Mouse (Mus musculus) stomach, embryonic 14.5 days (tissue): ENCODE results near the gene Psma4. TPM values are rescaled to one million over a fixed set of nuclear protein-coding genes. Genes with fewer than 3 reads are reported as not detected.
A peak's percentile ranks its signal among the peaks of the same experiment; 100 is the strongest.

ENCODE experiments used
- ATAC-seq: fragments of 200-750 bp; cut with Nextera tagmentation; 2 replicates; pipeline ENCODE4 v1.8.0; 2017; ENCODE audit warnings: low read depth, moderate TSS enrichment; ENCODE audit not compliant: insufficient number of reproducible peaks, insufficient read depth, low FRiP score
- H3K27ac ChIP-seq: fragments of 300-500 bp; sonication (generic); 2 replicates; pipeline ENCODE4 v1.5.1; 2014; ENCODE audit warnings: mild to moderate bottlenecking, low read length, moderate library complexity, mixed read lengths
- H3K27me3 ChIP-seq: fragments of 300-500 bp; sonication (generic); 2 replicates; pipeline ENCODE4 v1.6.1; 2014; ENCODE audit warnings: low read length, control low read depth, mixed read lengths; ENCODE audit not compliant: control insufficient read depth, insufficient read depth
- H3K36me3 ChIP-seq: fragments of 300-500 bp; sonication (generic); 2 replicates; pipeline ENCODE4 v1.6.1; 2014; ENCODE audit warnings: mild to moderate bottlenecking, control low read depth, low read length, moderate library complexity, mixed read lengths; ENCODE audit not compliant: control insufficient read depth, insufficient read depth
- H3K4me1 ChIP-seq: fragments of 300-500 bp; sonication (generic); 2 replicates; pipeline ENCODE4 v1.6.1; 2014; ENCODE audit warnings: low read length, control low read depth, mixed read lengths; ENCODE audit not compliant: control insufficient read depth, insufficient read depth
- H3K4me2 ChIP-seq: fragments of 300-500 bp; sonication (generic); replicated peaks from 2 replicates; pipeline ENCODE4 v1.6.1; 2014; ENCODE audit warnings: low read depth, low read length, control low read depth
- H3K4me3 ChIP-seq: fragments of 300-500 bp; sonication (generic); 2 replicates; pipeline ENCODE4 v1.5.1; 2014; ENCODE audit warnings: low read depth, low read length, control low read depth
- H3K9ac ChIP-seq: fragments of 300-500 bp; sonication (generic); replicated peaks from 2 replicates; pipeline ENCODE4 v1.6.1; 2014; ENCODE audit warnings: low read depth, mild to moderate bottlenecking, control low read depth, low read length, moderate library complexity, mixed read lengths
- H3K9me3 ChIP-seq: fragments of 300-500 bp; sonication (generic); 2 replicates; pipeline ENCODE4 v1.6.1; 2016; ENCODE audit warnings: low read depth, low read length, control low read depth; ENCODE audit not compliant: control insufficient read depth
- WGBS: fragments of 180-500 bp; shearing (Covaris S2); extraction: QIAGEN DNeasy Blood & Tissue Kit; methylation state at CpG from one replicate; pipeline ENCODE4 v1.1.7; 2014; 5-methylcytosine and 5-hydroxymethylcytosine counted together
- polyA plus RNA-seq: library from polyadenylated mRNA; unstranded; fragments of >200 nt; fragmentation: Nextera tagmentation; extraction: Ambion mirVana; gene quantifications from 2 replicates; pipeline ENCODE4 v1.2.1, GENCODE M21; 2014

Gene Psma4
- polyA plus RNA-seq, 1 experiment from 2014 or later = 274 TPM

DNA sequence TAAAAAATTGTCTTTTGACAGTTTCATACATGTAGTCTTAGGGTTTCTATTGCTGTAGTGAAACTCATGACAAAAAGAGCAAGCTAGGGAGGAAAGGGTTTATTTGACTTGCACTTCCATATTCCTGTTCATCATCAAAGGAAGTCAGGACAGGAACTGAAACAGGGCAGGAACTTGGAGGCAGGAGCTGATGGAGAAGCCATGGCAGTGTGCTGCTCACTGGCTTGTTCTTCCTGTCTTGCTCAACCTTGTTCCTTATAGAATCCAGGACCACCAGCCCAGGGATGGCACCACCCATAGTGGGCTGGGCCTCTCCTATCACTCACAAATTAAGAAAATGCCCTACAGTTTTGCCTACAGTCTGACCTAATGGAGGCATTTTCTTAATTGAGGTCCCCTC, 13.1 kb downstream of the Psma4 start:
- no peaks in the 10 kb centered on the region for H3K4me1 ChIP-seq
- H3K9ac ChIP-seq = no peak overlapping the region
- H3K36me3 ChIP-seq = peaks cover 8% of the 10 kb centered on the region
- H3K4me3 ChIP-seq = no peak overlapping the region
- ATAC-seq = no peak
- H3K9me3 ChIP-seq = no peaks in the 10 kb centered on the region
- H3K27me3 ChIP-seq = no peaks in the 10 kb centered on the region
- no peak overlapping the region for H3K27ac ChIP-seq
- H3K4me2 ChIP-seq = no peak overlapping the region

DNA sequence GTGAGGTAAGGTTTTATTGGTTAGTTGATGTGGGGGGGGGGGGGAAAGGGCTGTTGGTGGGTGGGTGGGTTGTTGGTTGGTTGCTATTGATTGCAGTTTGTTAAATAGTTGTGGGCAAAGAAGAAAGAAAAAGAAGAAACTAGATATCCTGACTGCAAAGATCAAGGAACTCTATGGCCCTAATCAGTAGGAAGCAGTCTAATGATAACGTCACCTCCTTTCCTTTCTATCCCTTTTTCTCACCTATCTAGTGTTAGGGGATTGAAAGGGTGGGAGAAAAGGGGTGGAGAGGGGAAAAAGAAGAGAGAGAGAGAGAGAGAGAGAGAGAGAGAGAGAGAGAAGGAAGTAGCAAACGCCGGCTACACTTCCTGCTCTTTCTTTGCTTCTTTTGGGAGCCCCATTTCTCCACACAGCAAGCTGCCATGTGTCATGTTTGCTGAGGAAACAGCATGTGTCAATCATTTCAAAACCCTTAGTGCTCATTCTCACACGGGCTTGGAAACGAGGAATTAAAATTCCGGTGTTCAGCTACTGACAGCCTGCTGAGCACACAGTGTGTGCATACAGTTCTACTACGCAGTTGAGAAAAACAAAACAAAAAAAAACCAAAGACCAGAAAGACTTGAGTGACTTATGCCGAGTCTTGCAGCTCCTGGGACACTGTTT, 19.5 kb downstream of the Psma4 start:
- WGBS = 54% methylated on average over 8 of the region's 8 CpGs
- Histone ChIP-seq H3K9ac (no peak overlapping the region), H3K36me3 (no peaks in the 10 kb centered on the region), H3K4me2 (no peak overlapping the region), H3K9me3 (no peaks in the 10 kb centered on the region), H3K27ac (no peak overlapping the region), H3K27me3 (no peaks in the 10 kb centered on the region), H3K4me3 (no peak overlapping the region), H3K4me1 (no peaks in the 10 kb centered on the region)
- ATAC-seq = no peak

DNA sequence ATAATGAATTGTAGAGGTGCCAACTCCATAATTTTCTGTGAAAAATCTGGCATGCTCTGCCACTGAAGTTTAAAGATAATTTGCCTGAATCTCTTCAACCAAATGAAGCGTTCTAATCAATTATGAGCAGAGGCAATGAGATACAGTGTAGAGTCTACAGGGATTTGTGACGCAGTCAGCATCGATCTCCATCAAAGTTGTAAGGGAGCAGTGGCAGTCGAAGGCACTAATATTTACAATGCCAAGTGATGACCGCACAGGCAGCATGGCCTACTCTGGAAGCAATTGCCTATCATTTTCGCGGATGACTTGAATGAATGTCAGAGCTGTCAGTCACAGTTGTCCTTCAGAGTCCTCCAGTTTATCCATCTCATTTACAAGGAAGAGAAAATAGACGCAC, 30.1 kb downstream of the Psma4 start, which contains the start of gene Chrna5:
Chrna5 (plus strand) TSS at position 207 of the 400 bp plus-strand sequence.
- no peaks in the 10 kb centered on the region for H3K9me3 ChIP-seq
- no peak within 1 kb of the TSS for H3K27ac ChIP-seq
- H3K27me3 ChIP-seq = peaks cover 13% of the 10 kb centered on the region; the same call in 1 of the 2 replicates
- peak within 1 kb of the TSS; percentile 94 for H3K4me2 ChIP-seq
- ATAC-seq = no peak
- H3K36me3 ChIP-seq = no peaks in the 10 kb centered on the region
- H3K4me1 ChIP-seq = no peaks in the 10 kb centered on the region
- 63% methylated on average over 8 of the region's 8 CpGs for WGBS
- peak within 1 kb of the TSS; percentile 21; the same call in 1 of the 2 replicates for H3K9ac ChIP-seq
- peak within 1 kb of the TSS; percentile 55 for H3K4me3 ChIP-seq

DNA sequence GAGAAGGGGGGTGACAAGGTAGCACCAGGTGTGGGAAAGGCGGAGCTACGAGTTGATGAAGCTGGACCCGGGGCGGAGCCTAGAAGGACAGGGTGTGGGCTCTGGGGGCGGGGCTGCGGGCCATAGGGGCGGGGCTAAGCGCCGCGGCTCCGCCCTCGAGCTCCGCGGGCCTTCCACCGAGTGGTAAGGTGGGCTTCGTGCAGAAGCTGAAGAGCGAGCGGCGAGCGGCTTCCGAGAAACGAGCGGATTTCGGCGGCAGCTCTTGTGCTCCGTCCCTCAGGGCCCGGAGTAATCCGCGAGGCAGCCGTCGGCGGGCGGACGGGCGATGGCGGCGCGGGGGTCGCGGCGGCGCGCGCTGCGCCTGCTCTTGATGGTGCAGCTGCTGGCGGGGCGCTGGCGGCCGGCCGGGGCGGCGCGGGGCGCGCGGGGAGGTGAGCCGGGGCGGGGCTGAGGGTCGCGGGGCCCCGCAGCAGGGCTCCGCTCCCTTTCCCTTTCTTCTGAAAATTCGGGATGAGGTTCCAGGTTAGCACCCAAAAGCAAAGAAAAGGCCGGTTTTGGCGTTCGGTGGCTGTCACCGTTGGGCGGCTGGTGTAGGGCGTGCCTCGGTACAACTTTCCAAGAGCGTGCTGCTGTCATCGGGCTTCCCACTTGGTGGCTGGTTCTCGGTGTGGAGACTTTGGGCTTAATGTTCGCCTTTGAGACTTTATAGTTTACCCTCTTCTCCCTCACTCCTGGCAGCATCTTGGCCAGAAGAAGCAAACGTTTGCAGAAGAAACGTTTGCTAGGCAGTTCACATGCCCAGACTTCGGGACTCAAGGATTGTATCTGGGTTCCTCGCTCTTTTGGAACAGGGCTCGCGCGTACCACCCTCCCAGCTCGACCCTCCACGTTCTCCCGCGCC, 31.0 kb downstream of the Psma4 start:
- Histone ChIP-seq H3K4me1 (no peaks in the 10 kb centered on the region), H3K27ac (no peak overlapping the region), H3K36me3 (no peaks in the 10 kb centered on the region), H3K4me3 (peak overlapping the region; percentile 55), H3K27me3 (peaks cover 13% of the 10 kb centered on the region; the same call in 1 of the 2 replicates), H3K9me3 (no peaks in the 10 kb centered on the region), H3K4me2 (peak overlapping the region; percentile 94), H3K9ac (peak overlapping the region; percentile 21; the same call in 1 of the 2 replicates)
- ATAC-seq = peak; percentile 76; the same call in 1 of the 2 replicates
- whole genome bisulfite sequencing = under 1% methylated on average over 76 of the region's 85 CpGs

DNA sequence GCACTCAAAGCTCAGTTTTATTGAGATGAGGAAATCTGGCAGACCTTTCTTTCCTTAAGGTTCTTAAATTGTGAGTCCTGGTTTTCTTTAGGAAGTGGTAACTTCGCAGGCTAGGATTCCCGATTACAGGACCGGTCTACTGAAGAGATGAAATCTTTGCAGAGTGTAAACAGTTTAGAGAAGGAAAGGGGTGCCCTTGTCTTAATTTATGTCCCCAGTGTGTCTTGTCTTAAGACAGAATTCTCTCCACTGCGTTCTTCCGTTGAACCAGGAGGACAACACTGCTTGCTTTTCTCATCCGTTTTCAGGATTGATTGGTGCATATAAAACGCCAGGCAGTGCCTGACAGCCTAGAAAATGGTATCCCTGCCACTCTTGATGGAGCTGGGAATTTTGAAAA, 31.8 kb downstream of the Psma4 start:
- H3K36me3 ChIP-seq = no peaks in the 10 kb centered on the region
- no peak overlapping the region for H3K27ac ChIP-seq
- H3K27me3 ChIP-seq = peaks cover 13% of the 10 kb centered on the region; the same call in 1 of the 2 replicates
- no peaks in the 10 kb centered on the region for H3K9me3 ChIP-seq
- H3K4me3 ChIP-seq = peak overlapping the region; percentile 55
- H3K4me2 ChIP-seq = peak overlapping the region; percentile 94
- no peak for ATAC-seq
- 5% methylated on average over 7 of the region's 7 CpGs for WGBS
- no peak overlapping the region for H3K9ac ChIP-seq
- no peaks in the 10 kb centered on the region for H3K4me1 ChIP-seq

DNA sequence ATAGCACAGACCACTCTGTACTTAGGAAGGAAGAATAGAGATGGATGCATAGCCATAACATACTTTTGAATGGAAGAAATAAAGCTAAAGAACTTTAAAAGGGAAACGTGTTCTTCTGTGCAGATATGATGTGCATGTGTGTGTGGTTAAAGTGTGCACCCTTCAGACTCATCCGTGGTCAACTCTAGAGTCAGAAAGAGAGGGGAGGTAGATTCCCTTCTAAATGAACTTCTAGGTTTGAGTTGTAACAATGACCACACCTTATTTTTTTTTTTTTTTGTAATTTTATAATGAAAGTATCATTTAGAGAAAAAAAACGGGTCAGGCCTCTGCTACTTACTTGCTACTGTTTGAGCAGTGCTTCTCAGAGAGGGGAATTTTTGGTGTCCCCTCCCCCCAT, 39.8 kb downstream of the Psma4 start:
- no peak overlapping the region for H3K4me2 ChIP-seq
- no peak overlapping the region for H3K27ac ChIP-seq
- no peak overlapping the region for H3K4me3 ChIP-seq
- ATAC-seq = no peak
- H3K4me1 ChIP-seq = no peaks in the 10 kb centered on the region
- H3K9me3 ChIP-seq = no peaks in the 10 kb centered on the region
- 77% methylated on average over 3 of the region's 3 CpGs for WGBS
- H3K36me3 ChIP-seq = no peaks in the 10 kb centered on the region
- H3K9ac ChIP-seq = no peak overlapping the region
- H3K27me3 ChIP-seq = no peaks in the 10 kb centered on the region

DNA sequence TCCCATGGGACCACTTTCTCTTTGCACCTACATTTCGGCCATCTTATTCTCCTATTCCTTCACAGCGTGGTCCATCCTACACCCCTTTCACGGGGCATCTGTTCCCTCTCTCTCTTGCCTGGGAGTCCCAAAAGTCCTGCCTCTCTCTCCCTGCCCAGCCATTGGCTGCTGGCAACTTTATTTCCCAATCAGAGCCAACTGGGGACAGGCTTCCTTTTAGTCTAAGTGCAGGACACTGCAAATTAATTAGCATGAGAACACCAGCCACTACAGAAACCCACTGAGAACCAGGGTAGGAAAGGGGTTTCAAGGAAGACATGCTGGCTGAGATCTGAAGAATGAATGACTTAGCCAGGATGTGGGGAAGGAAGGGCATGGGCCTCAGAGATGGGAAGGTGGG, 43.8 kb downstream of the Psma4 start:
- ATAC-seq = no peak
- Histone ChIP-seq H3K9ac (no peak overlapping the region), H3K36me3 (no peaks in the 10 kb centered on the region), H3K27ac (no peak overlapping the region), H3K4me2 (no peak overlapping the region), H3K9me3 (no peaks in the 10 kb centered on the region), H3K27me3 (no peaks in the 10 kb centered on the region), H3K4me3 (no peak overlapping the region), H3K4me1 (no peaks in the 10 kb centered on the region)
- 52% methylated on average over 3 of the region's 3 CpGs for WGBS

DNA sequence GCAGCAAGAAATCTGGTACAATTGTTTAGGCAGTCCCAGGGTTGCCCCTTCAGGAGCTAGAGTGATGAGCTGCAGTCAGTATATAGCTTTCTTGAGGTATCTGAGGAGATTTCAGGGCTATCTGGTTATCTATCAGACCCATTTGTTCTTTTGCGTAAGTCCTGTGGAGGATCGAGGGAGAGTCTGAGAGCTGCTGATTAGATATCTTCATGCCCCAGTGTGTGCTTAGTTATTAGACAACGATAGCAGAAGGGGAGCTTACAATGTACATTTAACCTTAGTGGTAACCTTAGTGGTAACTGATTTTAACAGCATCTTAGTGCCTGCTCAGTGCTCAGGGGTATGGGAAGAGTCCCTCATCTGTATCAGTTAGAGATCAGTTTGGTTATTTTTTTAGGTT, 45.1 kb downstream of the Psma4 start:
- Histone ChIP-seq H3K27me3 (no peaks in the 10 kb centered on the region), H3K4me1 (no peaks in the 10 kb centered on the region), H3K36me3 (no peaks in the 10 kb centered on the region), H3K4me2 (no peak overlapping the region), H3K4me3 (no peak overlapping the region), H3K9me3 (no peaks in the 10 kb centered on the region), H3K9ac (no peak overlapping the region), H3K27ac (no peak overlapping the region)
- WGBS = 61% methylated on average over 3 of the region's 3 CpGs
- no peak for ATAC-seq
